Mouse (Mus musculus): ENCODE measurements around the gene Smndc1.
A peak's percentile ranks its signal among the peaks of the same experiment; 100 is the strongest.

Gene Smndc1

DNA sequence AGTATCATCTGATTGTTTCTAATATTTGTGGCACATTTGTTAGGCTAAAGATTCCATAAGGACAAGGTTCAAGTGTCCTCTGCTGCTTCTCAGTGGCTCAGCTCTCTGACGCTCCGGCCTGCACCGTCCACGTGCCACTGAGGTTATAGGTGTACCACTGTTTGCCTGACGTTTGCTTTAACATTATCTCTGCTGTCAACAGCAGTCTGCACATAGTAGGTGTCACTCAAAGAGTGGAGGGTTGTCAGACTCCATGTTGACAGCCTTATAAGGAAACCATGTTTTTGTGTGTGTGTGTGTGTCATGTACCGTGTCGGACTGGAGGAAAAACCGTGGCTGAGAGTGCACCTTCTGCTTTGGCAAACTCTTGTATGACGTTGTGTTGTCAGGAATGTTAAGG lies 55.1 kb downstream of the Smndc1 start:
- no peak for DNase-seq

DNA sequence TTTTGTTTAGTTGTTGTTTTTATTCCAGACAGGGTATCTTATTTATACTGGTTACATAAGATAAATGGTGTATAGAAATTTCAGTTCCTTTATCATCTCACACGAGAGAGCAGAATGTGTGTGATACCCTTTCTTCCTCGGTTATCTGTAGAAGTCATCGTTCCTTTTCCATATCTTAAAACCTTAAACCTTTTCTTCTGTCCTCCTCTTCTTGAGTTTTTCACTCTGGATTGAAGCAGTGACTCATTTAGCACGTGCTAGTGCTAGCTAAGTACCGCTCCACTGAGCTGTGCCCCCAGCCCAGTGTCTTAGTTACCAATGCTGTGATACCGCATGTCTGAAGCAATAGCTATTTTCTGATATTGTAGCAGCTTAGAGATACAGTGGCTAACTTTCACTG lies 56.6 kb downstream of the Smndc1 start:
- peak in 1 of 2 experiments; percentile 30 for DNase-seq

DNA sequence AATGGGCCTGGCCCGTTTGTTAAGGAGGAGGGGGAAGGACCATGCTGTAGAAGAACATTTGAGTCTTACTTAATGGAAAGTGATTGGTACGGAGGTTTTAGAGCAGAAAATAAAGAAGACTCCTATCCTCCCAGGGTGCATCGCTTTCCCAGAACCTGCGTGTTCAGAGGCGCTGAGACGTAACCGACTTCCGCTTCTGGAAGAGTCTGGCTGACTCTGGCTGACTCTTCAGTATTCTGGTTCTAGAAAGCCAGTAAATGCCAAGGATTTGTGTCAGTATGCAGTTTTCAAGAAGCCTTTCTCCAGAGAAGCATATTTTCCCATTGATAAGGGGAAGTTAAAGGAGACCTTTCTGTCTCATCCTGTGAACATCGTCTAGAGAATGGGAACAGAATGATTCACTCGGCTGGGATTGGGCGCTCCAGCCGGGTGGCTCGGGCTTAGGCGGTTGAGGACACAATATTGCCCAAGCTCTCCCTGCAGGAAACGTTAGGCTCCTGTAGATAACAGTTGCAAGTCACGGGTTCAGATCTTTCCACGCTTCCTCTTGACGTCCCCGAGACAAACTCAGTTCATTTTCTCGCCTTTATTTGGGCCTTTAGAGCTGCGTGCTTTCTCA lies 58.4 kb downstream of the Smndc1 start:
- DNase-seq, result peak in 1 of 2 experiments; percentile 31

DNA sequence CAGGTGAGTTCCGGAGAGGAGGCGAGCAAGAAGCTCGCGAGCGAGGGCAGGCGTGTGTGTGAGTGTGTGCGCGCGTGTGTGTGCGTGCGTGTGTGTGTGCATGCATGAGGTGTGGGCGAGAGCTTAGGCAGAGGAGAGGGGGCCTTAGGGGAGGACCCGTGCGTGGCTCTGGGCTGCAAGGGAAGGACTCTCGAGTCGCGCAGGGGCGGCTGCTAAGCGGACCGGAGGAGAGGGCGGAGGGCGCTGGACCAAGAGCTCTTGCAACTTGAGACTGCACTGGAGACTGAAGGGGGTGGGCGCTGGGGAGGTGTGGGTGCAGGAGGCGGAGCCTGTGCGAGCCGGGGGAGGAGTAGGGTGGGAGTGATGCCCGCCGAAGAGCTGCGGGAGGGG lies 60.4 kb downstream of the Smndc1 start:
- peak; percentile 85 to 93 for DNase-seq
